Mouse (Mus musculus): ENCODE results near the gene Mug1. TPM values are rescaled to one million over a fixed set of nuclear protein-coding genes. Genes with fewer than 3 reads are reported as not detected.
"Not testable (repeated sequence)": the region's sequence is repeated elsewhere in the genome, so short reads cannot be mapped to it uniquely, and the experiment has no call there.

The Mug1 gene
- not detected in 2 replicates for polyA plus RNA-seq (2016; fragmentation: Nextera tagmentation; extraction: Ambion mirVana)

DNA sequence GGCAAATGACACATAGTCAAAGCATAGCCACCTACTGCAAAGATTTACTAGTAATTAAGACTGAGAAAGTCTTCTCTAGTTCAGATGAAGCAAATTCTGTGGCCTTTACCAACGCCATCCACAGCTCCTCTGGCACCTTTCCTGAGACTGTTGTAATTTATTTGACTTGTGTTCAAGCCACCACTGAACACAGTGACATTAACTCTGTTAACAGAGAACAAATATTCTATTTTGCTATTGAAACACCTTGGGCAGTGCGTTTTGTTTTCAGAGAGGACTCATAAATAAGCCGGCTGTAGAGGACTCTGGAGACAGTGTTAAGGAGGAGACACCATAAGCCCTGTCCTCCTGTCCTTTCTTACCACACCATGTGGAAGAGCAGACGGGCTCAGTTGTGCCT, at the start of gene Mug1:
TSS of gene Mug1 (plus strand) at position 271 of the 400 bp plus-strand sequence.
- H3K27ac ChIP-seq = not testable (repeated sequence)

GRCm38 (mm10) chr6:121828034-121828433, 10.3 kb upstream of the Mug1 start:
- Histone ChIP-seq H3K4me2 (replicated peaks) (no peak overlapping the region), H3K9me3 (no peaks in the 10 kb centered on the region), H3K4me1 (no peaks in the 10 kb centered on the region), H3K36me3 (no peaks in the 10 kb centered on the region), H3K9ac (no peak overlapping the region), H3K27ac (no peak overlapping the region), H3K4me3 (no peak overlapping the region), H3K27me3 (no peaks in the 10 kb centered on the region)
- no peak for ATAC-seq (ENCODE audit: insufficient number of reproducible peaks, insufficient read depth, low FRiP score, low TSS enrichment)
- 80% methylated on average over 4 of the region's 4 CpGs for WGBS

More for the DNA sequence above, at the start of gene Mug1:
- H3K4me3 ChIP-seq; H3K4me2 ChIP-seq (replicated peaks); ATAC-seq (ENCODE audit: insufficient number of reproducible peaks, insufficient read depth, low FRiP score, low TSS enrichment); H3K36me3 ChIP-seq; H3K4me1 ChIP-seq; H3K27me3 ChIP-seq; H3K9ac ChIP-seq; H3K9me3 ChIP-seq: not testable (repeated sequence)
- WGBS = 79% methylated on average over 4 of the region's 4 CpGs

DNA sequence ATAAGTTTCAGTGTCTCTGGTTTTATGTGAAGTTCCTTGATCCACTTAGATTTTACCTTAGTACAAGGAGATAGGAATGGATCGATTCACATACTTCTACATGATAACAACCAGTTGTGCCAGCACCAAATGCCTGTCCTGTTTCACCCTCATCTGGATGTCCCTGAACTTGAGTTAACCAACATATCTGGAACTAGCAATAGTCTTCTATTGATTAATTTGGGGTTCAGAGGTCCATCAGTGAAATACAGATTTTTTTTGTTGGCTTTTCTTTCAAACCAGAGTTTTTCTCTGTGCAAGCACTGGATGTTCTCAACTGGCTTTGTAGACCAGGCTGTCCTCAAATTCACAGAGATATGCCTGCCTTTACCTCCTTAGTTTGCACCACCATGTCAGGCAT, 2.0 kb upstream of the Mug1 start:
- no peak overlapping the region for H3K4me2 ChIP-seq (replicated peaks)
- H3K9me3 ChIP-seq = no peaks in the 10 kb centered on the region
- H3K27ac ChIP-seq = no peak overlapping the region
- WGBS = 95% methylated on average over 1 of the region's 1 CpGs
- H3K4me1 ChIP-seq = no peaks in the 10 kb centered on the region
- H3K4me3 ChIP-seq = no peak overlapping the region
- no peaks in the 10 kb centered on the region for H3K27me3 ChIP-seq
- H3K36me3 ChIP-seq = no peaks in the 10 kb centered on the region
- H3K9ac ChIP-seq = no peak overlapping the region
- ATAC-seq (ENCODE audit: insufficient number of reproducible peaks, insufficient read depth, low FRiP score, low TSS enrichment) = no peak

GRCm38 (mm10) chr6:121848378-121848777, 10.0 kb downstream of the Mug1 start:
- no peak overlapping the region for H3K4me2 ChIP-seq (replicated peaks)
- H3K9me3 ChIP-seq = no peaks in the 10 kb centered on the region
- no peaks in the 10 kb centered on the region for H3K27me3 ChIP-seq
- H3K4me1 ChIP-seq = no peaks in the 10 kb centered on the region
- H3K9ac ChIP-seq = no peak overlapping the region
- no peak for ATAC-seq (ENCODE audit: insufficient number of reproducible peaks, insufficient read depth, low FRiP score, low TSS enrichment)
- H3K27ac ChIP-seq = no peak overlapping the region
- WGBS = 51% methylated on average over 1 of the region's 1 CpGs
- H3K4me3 ChIP-seq = no peak overlapping the region
- no peaks in the 10 kb centered on the region for H3K36me3 ChIP-seq

Other genes starting within 250 kb of the Mug1 start
- 1.6 and 2.1 TPM in 2 replicates for gene A2m, start 203.2 kb upstream of the Mug1 start, polyA plus RNA-seq (2016; fragmentation: Nextera tagmentation; extraction: Ambion mirVana)
- gene Gm7298, start 105.6 kb upstream of the Mug1 start, polyA plus RNA-seq (2016; fragmentation: Nextera tagmentation; extraction: Ambion mirVana) = not detected in 2 replicates
- not detected in 2 replicates for gene Mug2, start 168.2 kb downstream of the Mug1 start, polyA plus RNA-seq (2016; fragmentation: Nextera tagmentation; extraction: Ambion mirVana)